Mouse (Mus musculus) kidney, adult 9 months (tissue): ENCODE measurements around the gene Osbpl8.
"Not testable (repeated sequence)": the region's sequence is repeated elsewhere in the genome, so short reads cannot be mapped to it uniquely, and the experiment has no call there.

Experiments
- DNase-seq: peaks from one replicate; pipeline ENCODE4 v3.0.0; 2022

The Osbpl8 gene

GRCm38 (mm10) chr10:111190110-111190795, 25.7 kb downstream of the Osbpl8 start:
- no peak for DNase-seq

GRCm38 (mm10) chr10:111193536-111193935, 29.0 kb downstream of the Osbpl8 start:
- DNase-seq = no peak

GRCm38 (mm10) chr10:111196191-111196590, 31.6 kb downstream of the Osbpl8 start:
- no peak for DNase-seq

GRCm38 (mm10) chr10:111198705-111199104, 34.2 kb downstream of the Osbpl8 start:
- not testable (repeated sequence) for DNase-seq

GRCm38 (mm10) chr10:111201120-111201519, 36.6 kb downstream of the Osbpl8 start:
- no peak for DNase-seq

GRCm38 (mm10) chr10:111201666-111202065, 37.1 kb downstream of the Osbpl8 start:
- DNase-seq = peak; percentile 60

GRCm38 (mm10) chr10:111204089-111204488, 39.5 kb downstream of the Osbpl8 start:
- no peak for DNase-seq

- peak; percentile 56 for DNase-seq
Measured at GRCm38 (mm10) chr10:111205421-111205820, 40.9 kb downstream of the Osbpl8 start.

- no peak for DNase-seq
Measured at GRCm38 (mm10) chr10:111207386-111207785, 42.8 kb downstream of the Osbpl8 start.

GRCm38 (mm10) chr10:111214084-111214483, 49.5 kb downstream of the Osbpl8 start:
- no peak for DNase-seq

- no peak for DNase-seq
Measured at GRCm38 (mm10) chr10:111214696-111215095, 50.1 kb downstream of the Osbpl8 start.

- DNase-seq = no peak
Measured at GRCm38 (mm10) chr10:111215572-111215971, 51.0 kb downstream of the Osbpl8 start.

GRCm38 (mm10) chr10:111216111-111216510, 51.6 kb downstream of the Osbpl8 start:
- no peak for DNase-seq

- DNase-seq = no peak
Measured at GRCm38 (mm10) chr10:111222535-111222934, 58.0 kb downstream of the Osbpl8 start.

- peak; percentile 40 for DNase-seq
Measured at GRCm38 (mm10) chr10:111223218-111223830, 58.8 kb downstream of the Osbpl8 start.

GRCm38 (mm10) chr10:111224696-111225095, 60.1 kb downstream of the Osbpl8 start:
- DNase-seq = no peak

- DNase-seq = peak; percentile 93
Measured at GRCm38 (mm10) chr10:111226508-111226907, 62.0 kb downstream of the Osbpl8 start.

GRCm38 (mm10) chr10:111232237-111232636, 67.7 kb downstream of the Osbpl8 start:
- DNase-seq = not testable (repeated sequence)

GRCm38 (mm10) chr10:111233476-111234130, 69.1 kb downstream of the Osbpl8 start:
- DNase-seq = no peak

- DNase-seq = no peak
Measured at GRCm38 (mm10) chr10:111234450-111235288, 70.1 kb downstream of the Osbpl8 start.

- no peak for DNase-seq
Measured at GRCm38 (mm10) chr10:111235289-111235570, 70.7 kb downstream of the Osbpl8 start.

- no peak for DNase-seq
Measured at GRCm38 (mm10) chr10:111237434-111237833, 72.9 kb downstream of the Osbpl8 start.

- no peak for DNase-seq
Measured at GRCm38 (mm10) chr10:111242677-111243076, 78.1 kb downstream of the Osbpl8 start.
